Mouse (Mus musculus): ENCODE measurements around the gene Tigit. TPM values are rescaled to one million over a fixed set of nuclear protein-coding genes. Genes with fewer than 3 reads are reported as not detected.

The Tigit gene
- polyA plus RNA-seq, 1 experiment from 2014 or later = not detected

DNA sequence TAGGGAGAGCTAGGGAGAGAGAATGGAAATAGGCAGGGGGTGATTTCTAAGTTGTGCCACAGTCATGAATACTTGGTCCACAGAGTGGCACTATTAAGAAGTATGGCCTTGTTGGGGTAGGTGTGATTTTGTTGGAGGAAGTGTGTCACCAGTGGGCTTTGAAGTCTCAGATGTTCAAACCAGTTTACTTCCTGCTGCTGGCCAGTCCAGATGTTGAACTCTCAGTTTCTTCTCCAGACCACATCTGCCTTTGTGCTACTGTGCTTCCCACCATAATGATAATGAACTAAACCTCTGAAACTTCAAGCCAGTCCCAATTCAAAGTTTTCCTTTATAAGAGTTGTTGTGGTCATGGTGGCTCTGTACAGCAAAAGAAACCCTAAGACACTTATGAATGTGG is 8.8 kb upstream of the Tigit start:
- H3K4me2 ChIP-seq (replicated peaks; ENCODE audit: low read depth, low read length) = no peak overlapping the region
- H3K4me1 ChIP-seq (ENCODE audit: insufficient read depth, low read depth, low read length) = no peaks in the 10 kb centered on the region
- no peak overlapping the region for H3K9ac ChIP-seq (replicated peaks; ENCODE audit: low read depth)
- TF ChIP-seq CTCF (IDR thresholded peaks at IDR 0.05) (no peak), EP300 (IDR thresholded peaks at IDR 0.05) (no peak)
- no peak for DNase-seq (ENCODE audit: low spot score)
- no peaks in the 10 kb centered on the region for H3K36me3 ChIP-seq (ENCODE audit: insufficient read depth, low read length)
- H3K4me3 ChIP-seq (ENCODE audit: low read depth, low read length) = no peak overlapping the region
- no peaks in the 10 kb centered on the region for H3K27me3 ChIP-seq (replicated peaks; ENCODE audit: insufficient read depth, low read length)
- no peaks in the 10 kb centered on the region for H3K9me3 ChIP-seq (ENCODE audit: low read length)
- H3K27ac ChIP-seq (ENCODE audit: low read length) = no peak overlapping the region
- ATAC-seq = no peak

DNA sequence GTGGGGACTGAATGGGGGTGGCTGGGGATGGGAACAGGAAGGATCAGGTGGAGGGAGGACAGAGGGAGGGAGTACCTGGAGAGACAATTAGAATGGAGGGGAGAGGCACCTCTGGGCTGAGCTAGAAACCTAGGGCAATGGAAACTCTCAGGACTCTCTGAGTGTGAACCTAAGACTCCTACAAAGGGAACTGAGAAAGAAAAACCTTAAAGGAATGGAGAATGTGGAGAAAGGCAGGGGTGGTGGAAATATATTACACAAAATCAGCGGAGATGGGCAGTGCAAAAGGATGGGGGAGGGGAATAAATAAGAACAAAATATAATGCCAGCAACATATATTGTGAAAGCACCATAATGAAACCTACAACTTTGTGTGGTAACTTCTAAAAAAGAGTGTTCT is 8.0 kb upstream of the Tigit start:
- Histone ChIP-seq H3K27me3 (replicated peaks; ENCODE audit: insufficient read depth, low read length) (no peaks in the 10 kb centered on the region), H3K9me3 (ENCODE audit: low read length) (no peaks in the 10 kb centered on the region), H3K4me1 (ENCODE audit: insufficient read depth, low read depth, low read length) (no peaks in the 10 kb centered on the region), H3K4me2 (replicated peaks; ENCODE audit: low read depth, low read length) (no peak overlapping the region), H3K4me3 (ENCODE audit: low read depth, low read length) (no peak overlapping the region), H3K36me3 (ENCODE audit: insufficient read depth, low read length) (no peaks in the 10 kb centered on the region), H3K9ac (replicated peaks; ENCODE audit: low read depth) (no peak overlapping the region), H3K27ac (ENCODE audit: low read length) (no peak overlapping the region)
- no peak for TF ChIP-seq EP300 (IDR thresholded peaks at IDR 0.05)
- TF ChIP-seq CTCF (IDR thresholded peaks at IDR 0.05) = no peak
- DNase-seq (ENCODE audit: low spot score) (no peak), ATAC-seq (no peak)
- whole genome bisulfite sequencing = 85% methylated on average over 1 of the region's 1 CpGs

DNA sequence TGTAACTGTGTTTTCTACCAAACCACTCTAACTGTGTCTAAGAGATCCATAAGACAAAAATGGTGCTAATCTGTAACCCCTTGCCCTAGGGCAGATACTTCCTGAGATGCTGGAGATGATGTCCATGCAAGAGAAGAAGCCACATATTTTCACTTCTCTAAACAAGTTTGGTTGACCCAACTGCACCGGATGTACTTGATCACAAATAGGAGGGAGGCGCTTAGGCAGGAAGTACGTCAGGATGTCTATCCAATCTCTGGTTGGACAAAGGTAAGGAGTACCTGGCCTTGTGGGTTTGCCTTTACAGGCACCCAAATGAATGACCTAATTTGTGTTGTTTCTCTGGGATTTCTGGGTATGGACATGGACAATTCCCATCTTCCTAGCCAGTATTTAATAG is 4.3 kb upstream of the Tigit start:
- no peak for DNase-seq (ENCODE audit: low spot score)
- Histone ChIP-seq H3K4me1 (ENCODE audit: insufficient read depth, low read depth, low read length) (no peaks in the 10 kb centered on the region), H3K4me2 (replicated peaks; ENCODE audit: low read depth, low read length) (no peak overlapping the region), H3K27me3 (replicated peaks; ENCODE audit: insufficient read depth, low read length) (no peaks in the 10 kb centered on the region), H3K9ac (replicated peaks; ENCODE audit: low read depth) (no peak overlapping the region), H3K4me3 (ENCODE audit: low read depth, low read length) (no peak overlapping the region), H3K9me3 (ENCODE audit: low read length) (no peaks in the 10 kb centered on the region), H3K27ac (ENCODE audit: low read length) (no peak overlapping the region), H3K36me3 (ENCODE audit: insufficient read depth, low read length) (no peaks in the 10 kb centered on the region)
- 94% methylated on average over 3 of the region's 3 CpGs for WGBS
- no peak for TF ChIP-seq EP300 (IDR thresholded peaks at IDR 0.05)
- no peak for TF ChIP-seq CTCF (IDR thresholded peaks at IDR 0.05)
- ATAC-seq = no peak

DNA sequence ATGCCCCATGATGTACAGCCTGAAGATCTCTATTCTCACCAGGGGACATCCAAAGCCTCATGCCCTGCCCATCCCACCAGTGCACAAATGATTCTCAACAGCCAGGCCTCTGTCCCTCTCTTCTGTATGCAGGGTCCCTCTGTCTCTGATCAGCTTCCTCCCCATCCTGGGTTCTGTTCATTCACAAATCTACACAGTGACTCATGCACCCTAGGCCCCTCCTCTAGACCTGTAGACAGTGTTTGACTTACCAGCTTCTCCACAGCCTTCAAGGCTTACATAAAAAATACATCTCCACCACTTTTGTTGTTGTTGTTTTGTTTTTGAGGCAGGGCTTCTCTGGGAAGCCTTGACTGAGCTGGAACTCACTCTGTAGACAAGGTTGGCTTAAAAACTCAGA is 915 bp upstream of the Tigit start:
- DNase-seq (ENCODE audit: low spot score) = no peak
- no peaks in the 10 kb centered on the region for H3K27me3 ChIP-seq (replicated peaks; ENCODE audit: insufficient read depth, low read length)
- H3K9me3 ChIP-seq (ENCODE audit: low read length) = no peaks in the 10 kb centered on the region
- TF ChIP-seq CTCF (IDR thresholded peaks at IDR 0.05) (no peak), EP300 (IDR thresholded peaks at IDR 0.05) (no peak)
- H3K36me3 ChIP-seq (ENCODE audit: insufficient read depth, low read length) = no peaks in the 10 kb centered on the region
- no peak overlapping the region for H3K27ac ChIP-seq (ENCODE audit: low read length)
- no peak overlapping the region for H3K9ac ChIP-seq (replicated peaks; ENCODE audit: low read depth)
- no peak overlapping the region for H3K4me3 ChIP-seq (ENCODE audit: low read depth, low read length)
- ATAC-seq = no peak
- H3K4me1 ChIP-seq (ENCODE audit: insufficient read depth, low read depth, low read length) = no peaks in the 10 kb centered on the region
- no peak overlapping the region for H3K4me2 ChIP-seq (replicated peaks; ENCODE audit: low read depth, low read length)

DNA sequence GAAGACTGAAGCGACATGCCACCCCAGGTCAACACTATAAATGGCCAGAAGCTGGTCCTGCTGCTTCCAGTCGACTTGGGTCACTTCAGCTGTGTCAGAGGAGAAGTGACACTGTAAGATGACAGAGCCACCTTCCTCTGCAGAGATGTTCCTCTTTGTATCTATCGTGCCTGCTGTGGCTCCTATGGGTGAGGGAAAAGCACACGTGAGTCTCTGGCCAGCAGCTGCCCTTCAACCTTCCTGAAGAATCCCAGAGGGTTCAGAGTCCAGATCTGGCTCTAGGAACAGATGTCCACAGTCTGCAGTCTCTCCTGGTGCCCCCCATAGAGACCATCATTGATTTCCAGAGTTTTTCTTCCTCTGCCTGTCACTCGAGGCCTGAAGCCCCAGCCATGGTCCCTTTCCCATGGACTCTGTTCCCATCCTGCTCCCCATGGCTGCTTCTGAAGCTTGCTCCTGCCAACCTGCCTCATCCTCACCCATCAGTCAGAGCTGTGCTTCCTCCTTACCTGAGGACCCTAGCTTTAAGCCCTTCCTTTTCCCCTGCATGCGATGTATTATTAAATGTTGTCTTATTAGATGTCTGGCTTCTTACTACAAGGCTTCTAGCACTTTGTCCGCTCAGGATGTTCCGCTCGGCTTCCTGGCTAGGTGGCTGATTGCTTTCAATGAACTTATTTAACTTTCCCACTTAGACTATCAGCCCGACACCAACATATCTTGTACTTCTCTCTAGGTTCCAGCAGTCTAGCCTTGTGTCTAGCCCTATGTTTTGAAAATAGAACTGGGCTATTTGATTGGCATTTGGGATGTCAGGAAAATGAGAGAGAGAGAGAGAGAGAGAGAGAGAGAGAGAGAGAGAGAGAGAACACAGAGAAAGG is 1.6 kb downstream of the Tigit start:
- H3K36me3 ChIP-seq (ENCODE audit: insufficient read depth, low read length) = no peaks in the 10 kb centered on the region
- H3K9ac ChIP-seq (replicated peaks; ENCODE audit: low read depth) = no peak overlapping the region
- H3K4me1 ChIP-seq (ENCODE audit: insufficient read depth, low read depth, low read length) = no peaks in the 10 kb centered on the region
- no peak overlapping the region for H3K4me3 ChIP-seq (ENCODE audit: low read depth, low read length)
- H3K27ac ChIP-seq (ENCODE audit: low read length) = no peak overlapping the region
- H3K27me3 ChIP-seq (replicated peaks; ENCODE audit: insufficient read depth, low read length) = no peaks in the 10 kb centered on the region
- no peak for DNase-seq (ENCODE audit: low spot score)
- H3K9me3 ChIP-seq (ENCODE audit: low read length) = no peaks in the 10 kb centered on the region
- H3K4me2 ChIP-seq (replicated peaks; ENCODE audit: low read depth, low read length) = no peak overlapping the region
- 83% methylated on average over 10 of the region's 10 CpGs for WGBS
- TF ChIP-seq CTCF (IDR thresholded peaks at IDR 0.05) (no peak), EP300 (IDR thresholded peaks at IDR 0.05) (no peak)
- ATAC-seq = no peak

DNA sequence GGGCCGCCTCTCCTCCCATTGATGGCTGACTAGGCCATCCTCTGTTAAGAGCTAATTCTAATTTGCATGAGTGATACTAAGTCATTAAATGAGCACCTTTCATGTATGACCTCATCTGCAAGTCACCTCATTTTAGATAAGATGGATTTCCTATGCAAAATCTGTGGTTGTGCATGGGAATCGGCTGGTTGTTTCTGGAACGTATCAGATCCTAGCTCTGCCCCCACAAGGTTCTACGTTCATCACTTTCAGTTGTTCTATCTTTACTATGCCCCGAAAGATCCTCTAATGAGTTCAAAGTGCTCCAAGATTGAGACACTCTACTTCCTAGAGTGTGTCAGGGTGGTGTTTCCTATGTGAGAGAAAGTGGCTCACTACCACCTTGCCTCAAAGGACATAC is 2.4 kb downstream of the Tigit start:
- Histone ChIP-seq H3K9ac (replicated peaks; ENCODE audit: low read depth) (no peak overlapping the region), H3K36me3 (ENCODE audit: insufficient read depth, low read length) (no peaks in the 10 kb centered on the region), H3K4me2 (replicated peaks; ENCODE audit: low read depth, low read length) (no peak overlapping the region), H3K9me3 (ENCODE audit: low read length) (no peaks in the 10 kb centered on the region), H3K4me3 (ENCODE audit: low read depth, low read length) (no peak overlapping the region), H3K27ac (ENCODE audit: low read length) (no peak overlapping the region), H3K27me3 (replicated peaks; ENCODE audit: insufficient read depth, low read length) (no peaks in the 10 kb centered on the region), H3K4me1 (ENCODE audit: insufficient read depth, low read depth, low read length) (no peaks in the 10 kb centered on the region)
- ATAC-seq (no peak), DNase-seq (ENCODE audit: low spot score) (no peak)
- WGBS = 93% methylated on average over 5 of the region's 5 CpGs
- TF ChIP-seq CTCF (IDR thresholded peaks at IDR 0.05) = no peak
- no peak for TF ChIP-seq EP300 (IDR thresholded peaks at IDR 0.05)
